Comparison of ENCODE assay signal across 9 mouse cellular contexts in the genomic region with DNA sequence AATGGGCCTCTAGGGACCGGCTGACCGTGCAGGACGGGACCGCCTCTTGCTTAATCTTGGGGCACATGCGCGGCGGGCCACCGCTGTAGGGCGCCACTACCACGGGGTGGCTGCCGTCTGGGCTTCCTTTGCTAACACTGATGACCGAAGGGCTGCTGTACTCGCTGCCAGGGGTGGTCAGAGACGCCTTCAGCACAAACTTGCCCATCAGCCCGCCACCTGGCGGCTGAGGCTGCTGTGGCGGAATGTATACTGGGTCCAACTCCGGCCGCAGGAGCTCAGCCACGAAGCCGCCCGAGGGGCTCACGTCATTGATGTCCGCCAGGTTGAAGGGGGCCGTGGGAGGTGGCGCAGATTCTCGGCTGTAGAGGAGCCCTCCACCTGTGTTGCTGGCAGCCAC. TPM values are rescaled to one million over a fixed set of nuclear protein-coding genes. Genes with fewer than 3 reads are reported as not detected.
DNase-seq lines count a peak whose midpoint lies in the region; ATAC-seq and TF ChIP-seq lines count a peak whose summit lies in the region.
"Had no signal": no experiment of that assay in that cellular context is flagged by ENCODE, and none has a peak within 500 bp of the region (broad histone marks: within the 10 kb centered on the region; RNA-seq: fewer than 3 reads in every experiment).

No protein-coding gene starts in this region.

- no peaks in the 10 kb centered on the region for H3K27me3 ChIP-seq in Patski
- H3K27me3 ChIP-seq in hindbrain, embryonic 16.5 days (replicated peaks; ENCODE audit: control insufficient read depth, insufficient read depth, low read length), result peaks cover 6% of the 10 kb centered on the region

- H3K27ac ChIP-seq in hindbrain, embryonic 16.5 days (ENCODE audit: low read depth, low read length), result 0 out of 2 replicates have a peak overlapping the region, but pooled peaks have one; percentile 13
- H3K27ac ChIP-seq in left cerebral cortex, adult 2 months, result peak overlapping the region; percentile 45; the same call in 1 of the 2 replicates

- POLR2A ChIA-PET in Patski (lab: Charles Lee), result no interaction called here

- H3K4me1 ChIP-seq in hindbrain, embryonic 16.5 days (ENCODE audit: control insufficient read depth, insufficient read depth, low read depth, low read length), result peaks cover 21% of the 10 kb centered on the region

- H3K9me3 ChIP-seq in hindbrain, embryonic 16.5 days (ENCODE audit: control insufficient read depth, low read length), result no peaks in the 10 kb centered on the region

- intact Hi-C loops in left cerebral cortex, adult 2 months (cut with DNase I), result loop anchor here (5.0 kb wide), 1 partner anchor 1152 kb away; no protein-coding TSS in a partner anchor

- H3K36me3 ChIP-seq in hindbrain, embryonic 16.5 days (ENCODE audit: control insufficient read depth, insufficient read depth, low read length), result no peaks in the 10 kb centered on the region

- H3K9ac ChIP-seq in hindbrain, embryonic 16.5 days (ENCODE audit: low read depth, low read length), result peak overlapping the region; percentile 84

- CTCF ChIA-PET in Patski (lab: Charles Lee), result interaction anchor here (0.9 to 1.6 kb wide), 7 partner anchors 8 to 962 kb away, joined by 3 to 8 read pairs (median 5); no protein-coding TSS in a partner anchor

- ATAC-seq in Patski, result peak; percentile 37
- no peak; the same call in 1 of the 2 replicates for ATAC-seq in hindbrain, embryonic 16.5 days

- DNase-seq in Patski (ENCODE audit: low read depth, low spot score), result no peak
- DNase-seq in cerebellum, postnatal 4 days (ENCODE audit: low spot score in 2 of 2), result peak; percentile 48 to 73
- DNase-seq in gastrocnemius, adult 8-10 months (ENCODE audit: low spot score in 2 of 2), result peak; percentile 60 to 75
- DNase-seq in left cerebral cortex, adult 2 months (ENCODE audit: extremely low spot score in 1 of 2, low spot score in 2 of 2), result peak; percentile 64 to 69
- peak; percentile 87 to 91 for DNase-seq in lung, postnatal 4 days
- peak; percentile 53 for DNase-seq in retina, postnatal 7 days (ENCODE audit: low read depth, low spot score)
- DNase-seq in urinary bladder, postnatal 10 days (ENCODE audit: low spot score), result peak; percentile 24

- no peak for TF ChIP-seq CTCF in Patski (IDR thresholded peaks at IDR 0.05)
- TF ChIP-seq CTCF in left cerebral cortex, adult 2 months (IDR thresholded peaks at IDR 0.05), result peak; percentile 77

- peak overlapping the region; percentile 97 for H3K4me2 ChIP-seq in hindbrain, embryonic 16.5 days (ENCODE audit: low read length)

- WGBS in hindbrain, embryonic 16.5 days, result under 1% methylated on average over 20 of the region's 27 CpGs

- in situ Hi-C loops in Patski (cut with MboI; ENCODE audit: low pct_unique_long_range_greater_than_20kb), result loop anchor here (5.0 to 25.0 kb wide), 4 partner anchors 122 to 1155 kb away; no protein-coding TSS in a partner anchor

- H3K4me3 ChIP-seq in hindbrain, embryonic 16.5 days (ENCODE audit: low read length), result peak overlapping the region; percentile 66
- H3K4me3 ChIP-seq in left cerebral cortex, adult 2 months, result peak overlapping the region; percentile 68
- H3K4me3 ChIP-seq: erythroblast, embryonic 14.5 days had no signal

RNA-seq across cellular contexts. Expression of gene Klf4, which starts 2.0 kb away (rescaled TPM):
- 23.9 TPM for polyA plus RNA-seq in Patski (2021)
- total RNA-seq in gastrocnemius, adult 8-10 months (2022), result 10 to 100 TPM in 1 of 4 experiments, 1 to 10 TPM in 3; 5.7 to 18.2 (median 6.6) TPM
- 2.7 and 3.4 TPM in 2 replicates for polyA plus RNA-seq in hindbrain, embryonic 16.5 days (2015; fragmentation: Nextera tagmentation; extraction: Ambion mirVana)
- 10 to 100 TPM in 1 of 2 experiments, 1 to 10 TPM in 1; 7.7 to 14.3 TPM for total RNA-seq in left cerebral cortex, adult 2 months (2021)
